Mouse (Mus musculus) embryo, embryonic 9.5 days (tissue): ENCODE results near the gene Pzp.

Experiments used
- DNase-seq: peaks from one replicate; pipeline ENCODE4 v3.0.0-alpha.2; 2017; ENCODE audit errors: extremely low spot score

Gene Pzp

GRCm38 (mm10) chr6:128436356-128437005, 90.0 kb downstream of the Pzp start:
- DNase-seq, result no peak

- DNase-seq, result no peak
Observed at GRCm38 (mm10) chr6:128435474-128435873, 91.0 kb downstream of the Pzp start.
